Mouse (Mus musculus): Measurements from ENCODE around the gene Aff1. TPM values are rescaled to one million over a fixed set of nuclear protein-coding genes. Genes with fewer than 3 reads are reported as not detected.

Gene Aff1
- polyA plus RNA-seq, 1 experiment, result 16.2 TPM

GRCm38 (mm10) chr5:103700661-103701060 lies 8.5 kb downstream of the Aff1 start:
- Histone ChIP-seq H3K4me1 (ENCODE audit: control insufficient read depth, insufficient read depth, insufficient read length) (peaks cover 18% of the 10 kb centered on the region), H3K27ac (ENCODE audit: insufficient read depth, low read length) (peak overlapping the region; percentile 20), H3K36me3 (ENCODE audit: control insufficient read depth, insufficient read depth, low read length) (no peaks in the 10 kb centered on the region), H3K4me3 (ENCODE audit: extremely low read depth, insufficient read depth, insufficient read length) (no peak overlapping the region), H3K27me3 (ENCODE audit: control insufficient read depth, insufficient read depth, low read length) (no peaks in the 10 kb centered on the region)
- TF ChIP-seq CTCF (IDR thresholded peaks at IDR 0.05; ENCODE audit: extremely low read depth, insufficient read depth, insufficient read length, insufficient replicate concordance) (no peak), POLR2A (IDR thresholded peaks at IDR 0.05; ENCODE audit: low read depth, low read length) (no peak)
- 55% methylated on average over 2 of the region's 2 CpGs for WGBS
- no peak for DNase-seq (ENCODE audit: low read depth in 1 of 2, low spot score in 2 of 2)

DNA sequence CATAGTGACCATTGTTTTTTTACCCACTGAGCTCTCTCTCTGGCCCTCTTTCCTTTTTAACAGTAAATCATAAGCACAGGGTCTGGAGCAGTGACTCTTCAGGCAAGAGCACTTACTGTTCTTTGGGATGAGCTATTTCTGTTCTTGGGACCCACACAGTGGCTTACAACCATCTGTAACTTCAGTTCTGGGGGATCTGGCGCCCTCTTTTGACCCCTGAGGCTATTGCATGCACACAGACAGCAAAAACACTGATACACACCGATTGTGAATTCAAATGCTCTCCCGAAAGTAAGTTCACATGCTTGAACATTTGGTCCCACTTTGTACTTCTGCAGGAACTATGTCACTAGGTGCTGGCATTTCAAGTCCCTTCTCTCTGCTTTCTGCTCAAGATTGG lies 9.3 kb downstream of the Aff1 start:
- DNase-seq (ENCODE audit: low read depth in 1 of 2, low spot score in 2 of 2), result no peak
- WGBS, result 84% methylated on average over 3 of the region's 3 CpGs
- H3K36me3 ChIP-seq (ENCODE audit: control insufficient read depth, insufficient read depth, low read length), result no peaks in the 10 kb centered on the region

GRCm38 (mm10) chr5:103702527-103702926 lies 10.4 kb downstream of the Aff1 start:
- no peak for DNase-seq (ENCODE audit: low read depth in 1 of 2, low spot score in 2 of 2)
- 25% methylated on average over 6 of the region's 6 CpGs for WGBS
- peaks cover 14% of the 10 kb centered on the region for H3K4me1 ChIP-seq (ENCODE audit: control insufficient read depth, insufficient read depth, insufficient read length)
- no peaks in the 10 kb centered on the region for H3K27me3 ChIP-seq (ENCODE audit: control insufficient read depth, insufficient read depth, low read length)
- no peak overlapping the region for H3K4me3 ChIP-seq (ENCODE audit: extremely low read depth, insufficient read depth, insufficient read length)
- no peaks in the 10 kb centered on the region for H3K36me3 ChIP-seq (ENCODE audit: control insufficient read depth, insufficient read depth, low read length)
- no peak for TF ChIP-seq CTCF (IDR thresholded peaks at IDR 0.05; ENCODE audit: extremely low read depth, insufficient read depth, insufficient read length, insufficient replicate concordance)
- no peak for TF ChIP-seq POLR2A (IDR thresholded peaks at IDR 0.05; ENCODE audit: low read depth, low read length)
- H3K27ac ChIP-seq (ENCODE audit: insufficient read depth, low read length), result peak overlapping the region; percentile 57

More for the DNA sequence above, 9.3 kb downstream of the Aff1 start:
- TF ChIP-seq CTCF (IDR thresholded peaks at IDR 0.05; ENCODE audit: extremely low read depth, insufficient read depth, insufficient read length, insufficient replicate concordance) (peak; percentile 22; the same call in 1 of the 2 replicates), POLR2A (IDR thresholded peaks at IDR 0.05; ENCODE audit: low read depth, low read length) (no peak)
- H3K27me3 ChIP-seq (ENCODE audit: control insufficient read depth, insufficient read depth, low read length), result no peaks in the 10 kb centered on the region
- H3K27ac ChIP-seq (ENCODE audit: insufficient read depth, low read length), result no peak overlapping the region
- H3K4me3 ChIP-seq (ENCODE audit: extremely low read depth, insufficient read depth, insufficient read length), result no peak overlapping the region
- peaks cover 18% of the 10 kb centered on the region for H3K4me1 ChIP-seq (ENCODE audit: control insufficient read depth, insufficient read depth, insufficient read length)

- no peaks in the 10 kb centered on the region for H3K36me3 ChIP-seq (ENCODE audit: control insufficient read depth, insufficient read depth, low read length)
- DNase-seq (ENCODE audit: low read depth in 1 of 2, low spot score in 2 of 2), result no peak
- TF ChIP-seq CTCF (IDR thresholded peaks at IDR 0.05; ENCODE audit: extremely low read depth, insufficient read depth, insufficient read length, insufficient replicate concordance) (no peak), POLR2A (IDR thresholded peaks at IDR 0.05; ENCODE audit: low read depth, low read length) (no peak)
- no peak overlapping the region for H3K27ac ChIP-seq (ENCODE audit: insufficient read depth, low read length)
- H3K27me3 ChIP-seq (ENCODE audit: control insufficient read depth, insufficient read depth, low read length), result no peaks in the 10 kb centered on the region
- peaks cover 15% of the 10 kb centered on the region for H3K4me1 ChIP-seq (ENCODE audit: control insufficient read depth, insufficient read depth, insufficient read length)
- no peak overlapping the region for H3K4me3 ChIP-seq (ENCODE audit: extremely low read depth, insufficient read depth, insufficient read length)
- WGBS, result 88% methylated on average over 4 of the region's 4 CpGs
Observed at GRCm38 (mm10) chr5:103705331-103705730, 13.2 kb downstream of the Aff1 start.

DNA sequence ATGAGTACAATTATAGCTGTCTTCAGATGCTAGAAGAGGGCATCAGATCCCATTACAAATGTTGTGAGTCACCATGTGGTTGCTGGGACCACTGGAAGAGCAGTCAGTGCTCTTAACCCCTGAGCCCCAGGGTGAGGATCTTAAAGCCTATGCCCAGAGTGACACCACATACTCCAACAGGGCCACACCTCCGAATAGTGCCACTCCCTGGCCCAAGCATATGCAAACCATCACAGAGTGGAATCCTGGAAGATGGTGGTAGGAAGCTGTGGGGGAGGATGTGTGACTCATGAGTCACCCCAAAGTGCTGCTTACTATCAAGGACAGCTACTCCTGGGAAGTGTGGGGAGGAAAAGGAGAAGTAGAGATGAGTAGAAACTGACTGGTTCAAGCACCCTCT lies 13.7 kb downstream of the Aff1 start:
- H3K27me3 ChIP-seq (ENCODE audit: control insufficient read depth, insufficient read depth, low read length), result no peaks in the 10 kb centered on the region
- TF ChIP-seq CTCF (IDR thresholded peaks at IDR 0.05; ENCODE audit: extremely low read depth, insufficient read depth, insufficient read length, insufficient replicate concordance), result no peak
- no peak for TF ChIP-seq POLR2A (IDR thresholded peaks at IDR 0.05; ENCODE audit: low read depth, low read length)
- 76% methylated on average over 1 of the region's 1 CpGs for WGBS

DNA sequence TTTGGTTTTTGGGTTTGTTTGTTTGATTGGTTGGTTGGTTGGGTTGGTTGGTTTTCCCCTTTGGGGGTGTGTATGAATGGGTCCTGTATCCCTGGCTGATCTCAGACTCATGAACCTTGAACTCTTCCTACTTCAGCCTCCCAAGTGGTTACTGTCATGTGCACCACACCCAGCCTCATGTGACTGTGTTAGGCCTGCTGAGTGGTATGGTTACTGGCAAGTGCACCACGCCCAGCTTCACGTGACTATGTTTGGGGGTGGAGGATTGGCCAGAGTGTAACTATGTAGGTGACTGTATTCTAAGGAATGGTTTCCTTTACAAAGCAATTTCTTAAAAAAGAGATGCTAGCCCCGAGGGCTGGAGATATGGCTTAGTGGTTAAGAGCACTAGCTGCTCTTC lies 16.9 kb downstream of the Aff1 start:
- TF ChIP-seq CTCF (IDR thresholded peaks at IDR 0.05; ENCODE audit: extremely low read depth, insufficient read depth, insufficient read length, insufficient replicate concordance), result no peak
- TF ChIP-seq POLR2A (IDR thresholded peaks at IDR 0.05; ENCODE audit: low read depth, low read length), result no peak
- Histone ChIP-seq H3K4me3 (ENCODE audit: extremely low read depth, insufficient read depth, insufficient read length) (no peak overlapping the region), H3K4me1 (ENCODE audit: control insufficient read depth, insufficient read depth, insufficient read length) (peaks cover 8% of the 10 kb centered on the region), H3K27ac (ENCODE audit: insufficient read depth, low read length) (0 out of 2 replicates have a peak overlapping the region, but pooled peaks have one; percentile 31), H3K27me3 (ENCODE audit: control insufficient read depth, insufficient read depth, low read length) (no peaks in the 10 kb centered on the region), H3K36me3 (ENCODE audit: control insufficient read depth, insufficient read depth, low read length) (no peaks in the 10 kb centered on the region)
- DNase-seq (ENCODE audit: low read depth in 1 of 2, low spot score in 2 of 2), result peak in 1 of 2 experiments; percentile 22
- WGBS, result 48% methylated on average over 3 of the region's 3 CpGs

More for the DNA sequence above, 13.7 kb downstream of the Aff1 start:
- Histone ChIP-seq H3K4me3 (ENCODE audit: extremely low read depth, insufficient read depth, insufficient read length) (no peak overlapping the region), H3K27ac (ENCODE audit: insufficient read depth, low read length) (no peak overlapping the region), H3K4me1 (ENCODE audit: control insufficient read depth, insufficient read depth, insufficient read length) (peaks cover 12% of the 10 kb centered on the region), H3K36me3 (ENCODE audit: control insufficient read depth, insufficient read depth, low read length) (no peaks in the 10 kb centered on the region)
- no peak for DNase-seq (ENCODE audit: low read depth in 1 of 2, low spot score in 2 of 2)

DNA sequence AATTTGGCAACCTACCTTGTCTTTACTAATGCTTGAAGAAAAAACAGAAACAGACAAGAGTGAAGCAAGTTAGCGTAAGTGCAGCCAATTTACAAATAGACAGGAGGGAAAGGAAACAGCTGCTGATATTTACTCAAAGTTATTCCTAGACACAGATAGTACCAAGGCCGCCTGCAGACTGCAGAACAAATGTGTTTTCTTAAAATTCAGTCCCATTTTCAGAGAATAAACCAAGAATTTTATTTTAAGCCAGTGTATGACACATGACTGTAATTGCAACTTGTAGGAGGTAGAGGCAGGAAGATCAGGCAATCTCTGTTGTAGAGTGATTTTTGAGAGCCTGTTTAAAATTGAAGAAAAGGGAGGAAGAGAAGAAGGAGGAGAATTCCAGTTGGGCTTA lies 19.7 kb downstream of the Aff1 start:
- no peak for DNase-seq (ENCODE audit: low read depth in 1 of 2, low spot score in 2 of 2)
- Histone ChIP-seq H3K27ac (ENCODE audit: insufficient read depth, low read length) (no peak overlapping the region), H3K36me3 (ENCODE audit: control insufficient read depth, insufficient read depth, low read length) (0 out of 2 replicates have a peak, but pooled peaks cover 2% of the 10 kb centered on the region), H3K27me3 (ENCODE audit: control insufficient read depth, insufficient read depth, low read length) (no peaks in the 10 kb centered on the region), H3K4me3 (ENCODE audit: extremely low read depth, insufficient read depth, insufficient read length) (no peak overlapping the region), H3K4me1 (ENCODE audit: control insufficient read depth, insufficient read depth, insufficient read length) (peaks cover 8% of the 10 kb centered on the region)
- TF ChIP-seq POLR2A (IDR thresholded peaks at IDR 0.05; ENCODE audit: low read depth, low read length) (no peak), CTCF (IDR thresholded peaks at IDR 0.05; ENCODE audit: extremely low read depth, insufficient read depth, insufficient read length, insufficient replicate concordance) (no peak)
- WGBS, result 73% methylated on average over 2 of the region's 2 CpGs

Data from spleen, adult 2 months (tissue).